Mouse (Mus musculus) erythroblast, embryonic 14.5 days (primary cell): Measurements from ENCODE around the gene Mmp11. TPM values are rescaled to one million over a fixed set of nuclear protein-coding genes. Genes with fewer than 3 reads are reported as not detected.

Experiments
- H3K27me3 ChIP-seq: 2 replicates; pipeline ENCODE4 v1.6.1; 2012; ENCODE audit warnings: inconsistent platforms; ENCODE audit not compliant: control insufficient read depth
- H3K36me3 ChIP-seq: 2 replicates; pipeline ENCODE4 v1.6.1; 2012; ENCODE audit warnings: mild to moderate bottlenecking, inconsistent platforms; ENCODE audit not compliant: control insufficient read depth
- H3K4me1 ChIP-seq: 2 replicates; pipeline ENCODE4 v1.6.1; 2012; ENCODE audit warnings: inconsistent platforms; ENCODE audit not compliant: control insufficient read depth
- H3K4me3 ChIP-seq: replicated peaks from 2 replicates; pipeline ENCODE3; 2012; ENCODE audit warnings: moderate library complexity, mild to moderate bottlenecking, inconsistent platforms
- H3K9me3 ChIP-seq: 2 replicates; pipeline ENCODE4 v1.6.1; 2012; ENCODE audit warnings: low read length, inconsistent platforms, mixed read lengths; ENCODE audit not compliant: control insufficient read depth
- GATA1 ChIP-seq: IDR thresholded peaks from 2 replicates; pipeline ENCODE4 v1.6.1; 2012; ENCODE audit warnings: low read length, inconsistent platforms, mixed read lengths
- TAL1 ChIP-seq: IDR thresholded peaks from 3 replicates; pipeline ENCODE4 v1.6.1; 2012; ENCODE audit warnings: low read length, inconsistent platforms, mixed read lengths
- polyA plus RNA-seq: library from polyadenylated mRNA; stranded (reverse); fragments of >175 nt; gene quantifications from 2 replicates; pipeline ENCODE4 v1.2.3, GENCODE M21; 2012

Gene Mmp11
- polyA plus RNA-seq = 0.05 TPM in 1 of 2 replicates, not detected in the other

- Histone ChIP-seq H3K36me3 (peaks cover 42% of the 10 kb centered on the region), H3K27me3 (peaks cover 31% of the 10 kb centered on the region), H3K4me1 (peaks cover 72% of the 10 kb centered on the region), H3K4me3 (peak within 1 kb of the TSS; percentile 81), H3K9me3 (peaks cover 6% of the 10 kb centered on the region; the same call in 1 of the 2 replicates)
- TF ChIP-seq TAL1 (no peak), GATA1 (no peak)
Observed at GRCm38 (mm10) chr10:75935680-75936541, at the start of gene Mmp11. Gene Mmp11 (minus strand): TSS chr10:75936496.

GRCm38 (mm10) chr10:75979432-75979831, 43.1 kb upstream of the Mmp11 start:
- Histone ChIP-seq H3K9me3 (peaks cover 4% of the 10 kb centered on the region; the same call in 1 of the 2 replicates), H3K4me3 (no peak overlapping the region), H3K27me3 (no peaks in the 10 kb centered on the region), H3K36me3 (no peaks in the 10 kb centered on the region), H3K4me1 (peaks cover 6% of the 10 kb centered on the region)
- TF ChIP-seq TAL1 (no peak), GATA1 (no peak)

- TF ChIP-seq TAL1 (no peak), GATA1 (no peak)
- H3K9me3 ChIP-seq = peaks cover 4% of the 10 kb centered on the region; the same call in 1 of the 2 replicates
- no peaks in the 10 kb centered on the region for H3K36me3 ChIP-seq
- no peak overlapping the region for H3K4me3 ChIP-seq
- H3K27me3 ChIP-seq = no peaks in the 10 kb centered on the region
- H3K4me1 ChIP-seq = peaks cover 6% of the 10 kb centered on the region
Observed at GRCm38 (mm10) chr10:75978835-75979157, 42.5 kb upstream of the Mmp11 start.

GRCm38 (mm10) chr10:75978119-75978834, 42.0 kb upstream of the Mmp11 start:
- H3K27me3 ChIP-seq = no peaks in the 10 kb centered on the region
- H3K36me3 ChIP-seq = no peaks in the 10 kb centered on the region
- H3K4me1 ChIP-seq = peaks cover 3% of the 10 kb centered on the region
- no peak overlapping the region for H3K4me3 ChIP-seq
- no peak for TF ChIP-seq TAL1
- TF ChIP-seq GATA1 = no peak
- H3K9me3 ChIP-seq = peaks cover 2% of the 10 kb centered on the region; the same call in 1 of the 2 replicates

- H3K27me3 ChIP-seq = no peaks in the 10 kb centered on the region
- no peaks in the 10 kb centered on the region for H3K36me3 ChIP-seq
- peaks cover 7% of the 10 kb centered on the region for H3K9me3 ChIP-seq
- no peak for TF ChIP-seq TAL1
- no peak for TF ChIP-seq GATA1
- H3K4me1 ChIP-seq = no peaks in the 10 kb centered on the region
- no peak overlapping the region for H3K4me3 ChIP-seq
Observed at GRCm38 (mm10) chr10:75975216-75975615, 38.9 kb upstream of the Mmp11 start.

- H3K4me1 ChIP-seq = no peaks in the 10 kb centered on the region
- no peaks in the 10 kb centered on the region for H3K27me3 ChIP-seq
- TF ChIP-seq TAL1 = no peak
- TF ChIP-seq GATA1 = no peak
- H3K9me3 ChIP-seq = peaks cover 7% of the 10 kb centered on the region
- no peak overlapping the region for H3K4me3 ChIP-seq
- H3K36me3 ChIP-seq = no peaks in the 10 kb centered on the region
Observed at GRCm38 (mm10) chr10:75973846-75974245, 37.5 kb upstream of the Mmp11 start.

- peaks cover 41% of the 10 kb centered on the region for H3K27me3 ChIP-seq
- H3K9me3 ChIP-seq = no peaks in the 10 kb centered on the region
- peaks cover 22% of the 10 kb centered on the region for H3K4me1 ChIP-seq
- no peaks in the 10 kb centered on the region for H3K36me3 ChIP-seq
- peak within 1 kb of the TSS; percentile 58 for H3K4me3 ChIP-seq
- TF ChIP-seq GATA1 (no peak), TAL1 (no peak)
Observed at GRCm38 (mm10) chr10:75954381-75954811, 18.1 kb upstream of the Mmp11 start, which contains the start of gene Gm5134. Gene Gm5134 (plus strand): TSS chr10:75954514.

- Histone ChIP-seq H3K4me3 (peak overlapping the region; percentile 26), H3K9me3 (no peaks in the 10 kb centered on the region), H3K36me3 (no peaks in the 10 kb centered on the region), H3K27me3 (peaks cover 63% of the 10 kb centered on the region), H3K4me1 (peaks cover 22% of the 10 kb centered on the region)
- TF ChIP-seq TAL1 (no peak), GATA1 (no peak; the same call in 1 of the 2 replicates)
Observed at GRCm38 (mm10) chr10:75951424-75952050, 15.2 kb upstream of the Mmp11 start.
